Mouse (Mus musculus): ENCODE data around the gene Magea10.

The Magea10 gene

GRCm38 (mm10) chrX:72386758-72387157 is at the start of gene Magea10:
Gene Magea10 (minus strand): TSS chrX:72386858.
- no peak for DNase-seq

- no peak for DNase-seq
Measured at GRCm38 (mm10) chrX:72381972-72382371, 4.7 kb downstream of the Magea10 start.

All from kidney, adult 8-10 months (tissue).